Comparison of ENCODE assay signal across 1 mouse cellular context in genomic region chr9:114578646-114579045, GRCm38 (mm10).
TF ChIP-seq lines count a peak whose summit lies in the region.

No protein-coding gene starts in this region.

TF ChIP-seq in MEL, 35 proteins besides CTCF, POLR2A, EP300 and RAD21 (continued from another document):
- no peak for TF ChIP-seq E2F4 (IDR thresholded peaks at IDR 0.05; ENCODE audit: borderline replicate concordance, low read depth, low read length)
- TF ChIP-seq MYC (IDR thresholded peaks at IDR 0.05; ENCODE audit: low read depth, low read length), result no peak
- TF ChIP-seq ZNF384 (IDR thresholded peaks at IDR 0.05; ENCODE audit: low read depth, low read length), result no peak
- peak; percentile 75; the same call in 1 of the 2 replicates for TF ChIP-seq RCOR1 (IDR thresholded peaks at IDR 0.05; ENCODE audit: low read depth, low read length)
- no peak for TF ChIP-seq HCFC1 (IDR thresholded peaks at IDR 0.05; ENCODE audit: low read depth, low read length)
- TF ChIP-seq CHD1 (IDR thresholded peaks at IDR 0.05; ENCODE audit: low read depth, low read length), result no peak
- TF ChIP-seq NELFE (IDR thresholded peaks at IDR 0.05; ENCODE audit: low read depth, low read length), result no peak
- TF ChIP-seq MAX (IDR thresholded peaks at IDR 0.05; ENCODE audit: low read length), result 0 out of 2 replicates have a peak, but pooled peaks have one; percentile 17
- no peak for TF ChIP-seq CHD2 (IDR thresholded peaks at IDR 0.05; ENCODE audit: low read length)
- TF ChIP-seq KAT2A (conservative IDR thresholded peaks at IDR 0.05; ENCODE audit: low read depth, low read length), result no peak
- TF ChIP-seq TCF12 (IDR thresholded peaks at IDR 0.05; ENCODE audit: low read depth, low read length), result peak; percentile 87
- peak; percentile 73 for TF ChIP-seq ETS1 (IDR thresholded peaks at IDR 0.05; ENCODE audit: low read depth, low read length)
- peak; percentile 71 for TF ChIP-seq ELF1 (IDR thresholded peaks at IDR 0.05; ENCODE audit: low read depth, low read length)
- TF ChIP-seq USF1 (IDR thresholded peaks at IDR 0.05; ENCODE audit: low read depth, low read length), result no peak
- no peak for TF ChIP-seq SMC3 (IDR thresholded peaks at IDR 0.05; ENCODE audit: low read depth, low read length)
- no peak for TF ChIP-seq UBTF (IDR thresholded peaks at IDR 0.05; ENCODE audit: borderline replicate concordance, insufficient read depth, low read depth, low read length)
- TF ChIP-seq GATA1 (IDR thresholded peaks at IDR 0.05; ENCODE audit: low read depth, low read length), result peak; percentile 92
- 0 out of 2 replicates have a peak, but pooled peaks have one; percentile 29 for TF ChIP-seq SIN3A (IDR thresholded peaks at IDR 0.05; ENCODE audit: low read length)
